Mouse (Mus musculus): ENCODE results near the gene E2f2. TPM values are rescaled to one million over a fixed set of nuclear protein-coding genes. Genes with fewer than 3 reads are reported as not detected.

The E2f2 gene
- polyA plus RNA-seq, 1 experiment from 2014 or later: 5.5 TPM

DNA sequence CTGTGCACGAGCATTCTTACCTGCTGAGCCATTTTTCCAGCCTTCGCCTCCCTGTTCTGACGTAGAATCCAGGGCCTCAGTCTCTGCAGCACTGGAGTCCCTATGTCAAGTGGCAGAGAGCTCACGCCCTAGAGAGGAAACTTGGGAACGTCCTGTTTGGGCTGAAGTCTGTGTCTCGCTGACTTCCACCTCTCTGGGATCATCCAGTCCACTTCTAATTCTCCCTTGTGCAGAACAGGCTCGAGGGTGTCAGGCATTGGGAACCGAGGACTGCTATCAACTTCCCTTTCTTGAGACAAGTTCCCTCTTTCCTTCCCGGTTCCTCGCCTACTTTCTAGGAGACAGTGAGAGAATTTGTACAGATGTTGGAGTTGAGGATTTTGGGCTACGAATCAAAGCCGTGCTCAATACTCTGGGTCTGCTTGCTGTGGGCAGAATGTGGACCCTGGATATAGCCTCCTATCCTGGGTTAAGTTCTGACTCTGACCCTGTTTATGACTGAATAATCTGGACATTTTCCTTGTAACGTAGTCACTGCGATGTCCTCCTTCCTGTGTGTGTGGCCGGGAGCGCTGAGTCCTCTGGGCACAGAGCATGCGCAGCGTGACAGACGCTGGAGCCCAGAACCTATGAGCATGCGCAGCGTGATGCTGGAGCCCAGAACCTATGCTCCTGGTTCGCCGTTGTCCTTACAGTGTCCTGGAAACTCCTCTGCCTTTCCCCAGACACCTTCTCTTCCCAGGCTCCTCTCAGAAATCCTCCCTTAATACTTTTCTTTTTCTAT, 52.7 kb downstream of the E2f2 start:
- WGBS: 75% methylated on average over 23 of the region's 23 CpGs
- H3K36me3 ChIP-seq (ENCODE audit: insufficient read depth): no peaks in the 10 kb centered on the region
- H3K9me3 ChIP-seq (ENCODE audit: low read depth, low read length): no peaks in the 10 kb centered on the region
- no peak overlapping the region for H3K27ac ChIP-seq (ENCODE audit: low read depth)
- no peak for ATAC-seq (ENCODE audit: insufficient read depth)
- H3K9ac ChIP-seq: no peak overlapping the region
- H3K27me3 ChIP-seq (ENCODE audit: insufficient read depth, low read length): no peaks in the 10 kb centered on the region
- no peak overlapping the region for H3K4me3 ChIP-seq (ENCODE audit: low read depth, low read length)
- no peak overlapping the region for H3K4me2 ChIP-seq
- H3K4me1 ChIP-seq (ENCODE audit: insufficient read depth): no peaks in the 10 kb centered on the region; the same call in 1 of the 2 replicates
- no peak for TF ChIP-seq CTCF (IDR thresholded peaks at IDR 0.05; ENCODE audit: low read depth)
- DNase-seq: no peak

DNA sequence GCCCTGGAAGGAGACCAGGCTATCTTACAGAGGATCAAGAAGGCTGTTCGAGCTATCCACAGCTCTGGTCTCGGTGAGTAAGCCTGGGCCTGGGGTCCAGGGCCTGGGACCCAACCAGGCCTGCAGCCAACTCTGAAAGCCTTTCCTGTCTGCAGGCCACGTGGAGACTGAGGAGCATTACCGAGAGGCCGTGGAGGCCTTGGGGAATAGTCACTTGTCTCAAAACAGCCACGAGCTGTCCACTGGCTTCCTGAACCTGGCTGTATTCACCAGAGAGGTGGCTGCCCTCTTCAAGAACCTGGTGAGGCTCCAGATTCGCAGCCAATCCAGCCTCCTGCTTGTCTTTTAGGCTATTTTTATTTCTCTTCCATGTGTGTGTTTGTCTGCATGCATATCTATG, 55.2 kb downstream of the E2f2 start:
- no peak for ATAC-seq (ENCODE audit: insufficient read depth)
- Histone ChIP-seq H3K27ac (ENCODE audit: low read depth) (no peak overlapping the region), H3K9me3 (ENCODE audit: low read depth, low read length) (no peaks in the 10 kb centered on the region), H3K9ac (no peak overlapping the region), H3K4me3 (ENCODE audit: low read depth, low read length) (no peak overlapping the region), H3K4me1 (ENCODE audit: insufficient read depth) (no peaks in the 10 kb centered on the region; the same call in 1 of the 2 replicates), H3K36me3 (ENCODE audit: insufficient read depth) (no peaks in the 10 kb centered on the region), H3K4me2 (no peak overlapping the region), H3K27me3 (ENCODE audit: insufficient read depth, low read length) (no peaks in the 10 kb centered on the region)
- 74% methylated on average over 7 of the region's 7 CpGs for WGBS
- DNase-seq: no peak
- TF ChIP-seq CTCF (IDR thresholded peaks at IDR 0.05; ENCODE audit: low read depth): no peak

DNA sequence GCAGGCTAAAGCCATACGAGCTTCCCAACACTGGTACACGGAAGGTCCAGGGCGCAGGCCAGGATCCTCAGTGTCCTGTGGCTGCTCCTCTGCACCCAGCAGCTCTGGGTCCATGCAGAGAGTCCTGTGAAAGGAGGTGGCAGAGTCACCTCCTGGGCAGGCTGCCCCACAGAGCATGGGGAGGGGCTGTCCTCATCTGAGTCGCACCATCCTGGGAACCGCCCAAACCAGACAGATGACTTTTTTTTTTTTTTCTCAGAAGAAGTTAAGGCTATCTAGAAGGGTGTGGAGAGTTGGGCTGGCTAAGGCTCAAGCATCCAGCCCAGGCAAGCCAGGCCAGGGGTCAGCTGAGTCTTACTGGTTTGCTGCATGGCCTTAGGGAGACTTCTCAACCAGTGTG, 56.4 kb downstream of the E2f2 start:
- H3K4me2 ChIP-seq: no peak overlapping the region

DNA sequence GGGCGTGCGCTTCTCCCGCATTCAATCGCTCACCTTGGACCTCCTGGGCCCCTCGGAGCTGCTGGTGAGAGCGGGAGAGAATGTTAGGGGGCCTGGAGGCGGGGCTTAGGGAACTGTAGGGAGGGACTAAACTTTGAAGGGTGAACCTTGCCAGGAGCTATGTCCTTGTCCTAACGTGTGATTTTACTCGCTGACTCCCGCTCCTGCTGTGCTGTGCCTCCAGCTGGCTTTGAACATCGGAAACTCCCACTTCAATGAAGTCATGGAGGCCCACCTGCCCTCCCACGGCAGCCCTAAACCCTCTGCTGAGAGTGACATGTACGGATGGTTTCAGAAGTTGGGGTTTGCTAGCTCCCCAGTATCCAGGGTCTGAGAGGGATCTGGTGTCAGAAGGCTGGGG, 66.5 kb downstream of the E2f2 start:
- ATAC-seq (ENCODE audit: insufficient read depth): no peak
- no peak overlapping the region for H3K9ac ChIP-seq
- WGBS: 31% methylated on average over 13 of the region's 13 CpGs
- no peak for DNase-seq
- H3K4me2 ChIP-seq: no peak overlapping the region
- H3K27ac ChIP-seq (ENCODE audit: low read depth): no peak overlapping the region
- no peak overlapping the region for H3K4me3 ChIP-seq (ENCODE audit: low read depth, low read length)
- no peak for TF ChIP-seq CTCF (IDR thresholded peaks at IDR 0.05; ENCODE audit: low read depth)
- peaks cover 23% of the 10 kb centered on the region; the same call in 1 of the 2 replicates for H3K36me3 ChIP-seq (ENCODE audit: insufficient read depth)
- H3K4me1 ChIP-seq (ENCODE audit: insufficient read depth): peaks cover 2% of the 10 kb centered on the region; the same call in 1 of the 2 replicates
- peaks cover 13% of the 10 kb centered on the region for H3K27me3 ChIP-seq (ENCODE audit: insufficient read depth, low read length)
- no peaks in the 10 kb centered on the region for H3K9me3 ChIP-seq (ENCODE audit: low read depth, low read length)

More for the DNA sequence above, 56.4 kb downstream of the E2f2 start:
- DNase-seq (no peak), ATAC-seq (ENCODE audit: insufficient read depth) (no peak)
- no peak overlapping the region for H3K9ac ChIP-seq
- no peaks in the 10 kb centered on the region for H3K9me3 ChIP-seq (ENCODE audit: low read depth, low read length)
- no peaks in the 10 kb centered on the region; the same call in 1 of the 2 replicates for H3K4me1 ChIP-seq (ENCODE audit: insufficient read depth)
- H3K27ac ChIP-seq (ENCODE audit: low read depth): no peak overlapping the region
- no peak overlapping the region for H3K4me3 ChIP-seq (ENCODE audit: low read depth, low read length)
- no peaks in the 10 kb centered on the region for H3K27me3 ChIP-seq (ENCODE audit: insufficient read depth, low read length)
- WGBS: 61% methylated on average over 5 of the region's 5 CpGs
- TF ChIP-seq CTCF (IDR thresholded peaks at IDR 0.05; ENCODE audit: low read depth): no peak
- H3K36me3 ChIP-seq (ENCODE audit: insufficient read depth): no peaks in the 10 kb centered on the region

- H3K4me3 ChIP-seq (ENCODE audit: low read depth, low read length): no peak overlapping the region
- H3K4me1 ChIP-seq (ENCODE audit: insufficient read depth): peaks cover 2% of the 10 kb centered on the region; the same call in 1 of the 2 replicates
- peaks cover 13% of the 10 kb centered on the region for H3K27me3 ChIP-seq (ENCODE audit: insufficient read depth, low read length)
- no peaks in the 10 kb centered on the region for H3K9me3 ChIP-seq (ENCODE audit: low read depth, low read length)
- no peak for TF ChIP-seq CTCF (IDR thresholded peaks at IDR 0.05; ENCODE audit: low read depth)
- no peak overlapping the region for H3K4me2 ChIP-seq
- no peak for DNase-seq
- H3K27ac ChIP-seq (ENCODE audit: low read depth): no peak overlapping the region
- peaks cover 27% of the 10 kb centered on the region; the same call in 1 of the 2 replicates for H3K36me3 ChIP-seq (ENCODE audit: insufficient read depth)
- H3K9ac ChIP-seq: no peak overlapping the region
- ATAC-seq (ENCODE audit: insufficient read depth): no peak
- 75% methylated on average over 9 of the region's 9 CpGs for WGBS
These were observed 66.9 kb downstream of the E2f2 start for GRCm38 (mm10) chr4:136239111-136239510.

DNA sequence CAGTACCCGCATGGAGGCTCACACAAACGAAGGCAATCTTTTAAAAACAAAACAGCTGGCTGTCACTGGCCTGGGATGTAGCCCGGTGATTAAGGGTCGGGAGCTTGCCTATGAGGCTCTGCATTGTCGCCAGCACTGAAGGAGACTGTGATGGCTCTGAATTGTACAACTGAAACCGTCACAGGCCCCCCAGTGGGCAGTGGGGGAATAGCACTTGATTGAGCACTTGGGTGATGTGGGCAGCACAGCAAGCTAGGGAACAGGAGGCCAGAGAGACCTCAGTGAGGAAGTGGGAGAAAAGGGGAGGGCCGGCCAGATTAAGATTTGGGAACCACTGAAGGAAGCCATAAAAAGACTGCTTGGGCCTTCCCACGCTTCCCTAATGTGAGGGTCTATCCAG, 67.4 kb downstream of the E2f2 start:
- Histone ChIP-seq H3K9ac (no peak overlapping the region), H3K36me3 (ENCODE audit: insufficient read depth) (peaks cover 27% of the 10 kb centered on the region; the same call in 1 of the 2 replicates), H3K4me2 (no peak overlapping the region), H3K4me1 (ENCODE audit: insufficient read depth) (peaks cover 2% of the 10 kb centered on the region; the same call in 1 of the 2 replicates), H3K27ac (ENCODE audit: low read depth) (no peak overlapping the region), H3K27me3 (ENCODE audit: insufficient read depth, low read length) (peaks cover 13% of the 10 kb centered on the region), H3K4me3 (ENCODE audit: low read depth, low read length) (no peak overlapping the region), H3K9me3 (ENCODE audit: low read depth, low read length) (no peaks in the 10 kb centered on the region)
- peak; percentile 80 for TF ChIP-seq CTCF (IDR thresholded peaks at IDR 0.05; ENCODE audit: low read depth)
- DNase-seq (peak; percentile 88), ATAC-seq (ENCODE audit: insufficient read depth) (peak; percentile 46; the same call in 1 of the 2 replicates)
- WGBS: 20% methylated on average over 8 of the region's 8 CpGs

DNA sequence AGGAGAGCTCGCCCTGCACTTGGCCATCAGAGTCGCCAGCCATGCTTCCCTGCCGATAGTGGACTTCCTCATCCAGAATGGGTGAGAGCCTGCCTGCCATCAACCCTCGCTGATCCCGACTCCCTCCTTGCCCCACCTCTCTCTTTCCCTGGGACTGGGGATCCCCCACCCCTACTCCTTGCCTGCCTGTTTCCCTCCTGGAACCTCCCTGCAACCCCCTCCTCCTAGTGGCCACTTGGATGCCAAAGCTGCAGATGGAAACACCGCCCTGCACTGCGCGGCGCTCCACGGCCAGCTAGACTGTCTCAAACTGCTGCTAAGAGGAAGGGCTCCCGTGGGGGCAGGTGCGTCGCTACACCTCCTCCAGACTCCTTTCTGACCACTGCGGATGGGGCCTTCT, 67.9 kb downstream of the E2f2 start:
- H3K36me3 ChIP-seq (ENCODE audit: insufficient read depth): peaks cover 27% of the 10 kb centered on the region; the same call in 1 of the 2 replicates
- H3K27ac ChIP-seq (ENCODE audit: low read depth): no peak overlapping the region
- WGBS: 62% methylated on average over 14 of the region's 14 CpGs
- TF ChIP-seq CTCF (IDR thresholded peaks at IDR 0.05; ENCODE audit: low read depth): no peak
- ATAC-seq (ENCODE audit: insufficient read depth): no peak
- H3K9ac ChIP-seq: no peak overlapping the region
- H3K4me3 ChIP-seq (ENCODE audit: low read depth, low read length): no peak overlapping the region
- no peaks in the 10 kb centered on the region for H3K9me3 ChIP-seq (ENCODE audit: low read depth, low read length)
- H3K27me3 ChIP-seq (ENCODE audit: insufficient read depth, low read length): peaks cover 13% of the 10 kb centered on the region
- DNase-seq: no peak
- no peak overlapping the region for H3K4me2 ChIP-seq
- H3K4me1 ChIP-seq (ENCODE audit: insufficient read depth): peaks cover 2% of the 10 kb centered on the region; the same call in 1 of the 2 replicates
